Mouse (Mus musculus): Measurements from ENCODE around the gene Ggnbp2. TPM values are rescaled to one million over a fixed set of nuclear protein-coding genes. Genes with fewer than 3 reads are reported as not detected.

The Ggnbp2 gene
- polyA plus RNA-seq (2012; rRNA removed) = 30.2 and 33.9 TPM in 2 replicates

DNA sequence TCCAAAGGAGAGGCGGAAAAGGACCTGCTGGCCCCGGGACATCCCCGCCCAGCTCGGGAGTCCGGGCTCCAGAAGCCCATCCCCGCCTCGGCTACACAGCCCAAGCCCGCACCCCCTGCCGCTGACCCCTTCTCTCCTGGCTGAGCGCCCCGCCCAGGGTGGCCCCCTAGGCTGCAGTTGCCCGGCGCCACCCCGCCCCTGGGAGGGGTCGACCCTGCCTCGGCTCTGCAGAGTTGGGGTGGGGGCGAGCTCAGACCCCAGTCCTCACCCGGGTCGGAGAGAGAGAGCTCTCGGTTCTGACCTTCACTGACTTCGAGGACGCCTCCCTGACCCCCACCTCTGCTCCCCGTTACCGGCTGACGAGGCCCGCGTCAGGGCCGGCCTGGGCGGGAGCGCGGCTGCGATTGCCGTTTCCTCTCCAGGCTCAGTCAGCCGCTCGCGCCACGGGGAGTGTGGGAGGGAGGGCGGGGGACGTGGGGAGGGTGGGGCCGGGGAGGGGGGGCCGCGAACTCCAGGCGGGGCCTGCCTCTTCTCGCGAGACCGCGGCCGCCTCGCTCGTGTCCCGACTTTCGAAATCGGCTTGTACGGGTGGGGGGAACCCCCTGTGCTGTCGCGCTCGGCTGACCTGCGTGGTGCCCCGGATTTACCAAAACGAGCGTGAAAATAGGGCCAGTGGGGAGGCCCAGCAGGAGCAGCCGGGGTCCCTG lies at the start of gene Ggnbp2:
TSS of gene Ggnbp2 (minus strand) at position 481 of the 707 bp plus-strand sequence.

DNA sequence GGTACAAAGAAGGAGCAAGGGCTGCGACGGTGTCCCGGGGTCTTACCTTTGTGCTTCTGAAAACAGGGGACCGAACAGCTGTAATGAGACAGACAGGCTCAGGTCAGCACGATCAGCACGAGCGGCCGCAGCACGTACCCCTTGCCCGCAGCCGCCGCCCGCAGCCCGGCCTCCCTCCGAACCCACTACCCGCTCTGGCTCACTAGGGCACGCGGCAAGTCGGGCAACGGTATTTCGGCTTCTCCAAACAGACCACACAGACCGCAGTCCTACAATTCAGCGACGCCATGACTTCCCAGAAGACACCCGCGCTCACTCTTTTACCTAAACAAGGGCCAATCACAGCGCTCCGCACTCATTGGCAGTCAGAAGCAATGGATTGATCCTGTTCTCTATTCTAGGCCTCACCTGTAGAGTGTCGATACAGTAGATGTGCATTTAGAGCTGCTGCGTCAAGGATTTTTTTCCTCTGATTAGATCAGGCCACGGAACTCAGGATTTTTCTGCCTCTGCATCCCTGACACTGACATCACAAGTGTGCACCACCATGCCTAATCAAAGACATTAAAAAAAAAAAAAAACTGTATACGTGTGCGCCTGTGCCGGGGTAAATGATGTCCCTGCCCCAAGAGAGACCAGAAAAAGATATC lies 45.6 kb upstream of the Ggnbp2 start, which contains the start of gene Znhit3:
TSS of gene Znhit3 (minus strand) at position 314 of the 650 bp plus-strand sequence.

DNA sequence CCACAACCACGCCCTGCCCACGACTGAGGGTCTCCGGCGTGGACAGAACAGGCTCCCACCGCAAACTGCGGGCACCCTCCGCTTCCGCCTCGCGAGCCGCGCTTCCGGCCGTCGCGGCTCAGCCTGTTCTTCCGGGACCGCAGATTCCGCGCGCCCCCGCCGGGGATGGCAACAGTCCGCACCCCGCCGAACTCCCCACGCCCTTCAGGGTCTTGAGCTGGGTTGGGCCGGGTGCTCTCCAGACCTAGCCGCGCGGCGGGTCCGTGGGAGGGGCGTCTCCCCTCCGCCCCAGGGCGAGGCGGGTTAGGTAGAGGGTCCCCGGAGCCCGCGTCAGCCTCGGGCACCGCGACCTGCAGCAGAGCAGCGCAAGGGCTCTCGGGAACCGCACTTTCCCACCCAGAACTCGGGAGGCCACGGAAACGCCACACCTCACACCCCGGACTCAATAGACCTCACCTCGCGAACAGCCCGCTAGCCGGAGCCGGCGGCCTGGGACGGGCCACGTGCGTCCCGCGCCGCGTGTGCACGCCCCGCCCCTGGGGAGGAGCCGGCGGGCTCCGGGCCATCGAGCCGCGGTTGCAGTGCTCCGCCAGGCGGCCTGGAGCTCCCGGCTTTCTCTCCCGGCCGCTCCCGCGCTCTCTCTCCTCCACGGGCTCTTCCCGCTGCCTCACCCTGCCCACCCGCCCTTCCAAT lies 9.3 kb upstream of the Ggnbp2 start, which contains the start of the genes Myo19 and Pigw:
TSS of gene Myo19 (plus strand) at position 377 of the 693 bp plus-strand sequence.
TSS of gene Pigw (minus strand) at position 514 of the 693 bp plus-strand sequence.

DNA sequence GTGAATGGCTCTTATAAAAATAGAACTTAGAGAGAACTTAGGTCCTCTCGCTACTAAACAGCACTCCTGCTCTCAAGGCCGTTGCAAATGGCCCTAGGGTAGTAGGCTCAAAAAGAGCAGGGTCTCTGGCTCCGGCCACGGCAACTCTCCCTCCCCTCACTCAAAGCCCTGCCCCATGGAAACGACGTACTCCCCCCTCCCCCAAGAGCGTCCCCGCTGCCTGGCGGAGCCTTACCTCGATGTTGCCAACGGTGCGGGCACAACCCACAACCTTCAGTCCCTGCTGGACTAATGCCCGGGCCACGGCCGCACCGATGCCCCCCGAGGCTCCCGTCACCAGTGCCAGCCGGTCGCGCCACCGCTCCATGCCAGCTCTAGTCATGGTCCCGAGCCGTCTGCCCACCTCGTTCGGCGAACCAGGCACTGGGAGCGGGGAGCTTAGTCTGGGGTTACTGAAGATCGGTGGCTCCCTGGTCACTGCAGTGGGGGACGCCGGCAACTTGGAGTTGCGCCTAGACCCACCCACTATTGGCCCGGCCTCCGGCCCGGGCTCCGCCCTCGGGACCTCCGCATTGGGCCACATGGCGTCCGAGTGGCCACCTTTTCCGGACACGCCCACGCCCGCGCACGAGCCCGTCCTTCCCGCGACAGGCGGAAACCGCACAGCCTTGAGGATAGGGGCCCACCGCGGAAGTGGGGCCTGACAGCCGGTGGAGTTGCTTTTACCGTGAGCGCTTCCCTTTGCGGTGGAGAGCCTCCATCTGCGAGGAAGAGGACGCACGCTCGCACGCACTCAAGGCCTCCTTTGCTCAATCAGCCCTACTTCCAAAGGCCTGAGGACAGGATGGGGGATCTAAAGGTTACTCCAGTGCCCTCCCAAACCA lies 41.9 kb downstream of the Ggnbp2 start, which contains the start of gene Dhrs11:
TSS of gene Dhrs11 (minus strand) at position 479 of the 884 bp plus-strand sequence.

DNA sequence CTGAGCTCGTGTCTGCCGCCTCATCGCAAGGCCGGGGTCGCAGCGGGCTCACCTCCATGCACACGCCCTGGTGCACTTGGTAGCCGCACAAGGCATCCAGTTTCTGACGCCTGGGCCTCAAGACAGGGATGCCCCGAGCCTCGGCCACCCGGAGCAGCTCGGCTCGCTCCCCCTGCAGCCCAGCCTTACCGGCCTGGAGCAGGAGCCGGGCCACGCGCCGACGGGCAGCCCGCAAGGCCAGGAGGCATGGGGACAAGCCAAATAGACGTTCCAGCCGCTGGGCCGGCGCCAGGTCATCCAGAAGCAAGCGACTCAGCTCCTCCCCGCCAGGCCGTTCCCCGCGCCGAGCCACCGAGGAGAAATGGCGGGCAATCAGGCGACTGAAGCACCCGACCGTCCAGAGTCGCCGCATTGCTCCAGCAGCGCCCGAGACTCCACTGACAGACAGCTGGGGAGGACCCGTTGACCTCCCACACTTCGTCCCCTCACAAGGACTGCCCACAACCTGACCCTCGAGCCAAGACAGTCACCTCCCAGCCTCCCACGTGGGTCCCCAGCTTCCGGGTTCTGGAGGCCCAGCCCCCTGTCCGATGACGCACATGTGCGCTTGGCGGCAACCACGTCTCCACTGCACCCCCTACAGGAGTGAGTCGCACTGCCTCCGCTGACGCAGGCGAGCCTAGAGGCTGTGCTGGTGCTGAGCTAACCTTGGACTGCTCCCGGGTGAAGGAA lies 51.5 kb downstream of the Ggnbp2 start, which contains the start of gene Mrm1:
TSS of gene Mrm1 (minus strand) at position 555 of the 732 bp plus-strand sequence.

Other genes starting within 250 kb of the Ggnbp2 start
- 17.0 and 19.9 TPM in 2 replicates for gene Mrm1, start 51.3 kb downstream of the Ggnbp2 start, polyA plus RNA-seq (2012; rRNA removed)
- gene Dhrs11, start 41.8 kb downstream of the Ggnbp2 start, polyA plus RNA-seq (2012; rRNA removed) = 40.9 and 51.1 TPM in 2 replicates
- gene Myo19, start 9.3 kb upstream of the Ggnbp2 start, polyA plus RNA-seq (2012; rRNA removed) = 24.0 and 28.5 TPM in 2 replicates
- gene Pigw, start 9.5 kb upstream of the Ggnbp2 start, polyA plus RNA-seq (2012; rRNA removed) = 2.0 and 2.2 TPM in 2 replicates
- gene Znhit3, start 45.5 kb upstream of the Ggnbp2 start, polyA plus RNA-seq (2012; rRNA removed) = 8.1 and 8.5 TPM in 2 replicates
- 0.59 and 1.5 TPM in 2 replicates for gene Car4, start 87.0 kb upstream of the Ggnbp2 start, polyA plus RNA-seq (2012; rRNA removed)